Mouse (Mus musculus) urinary bladder, adult 18-20 months (tissue): Measurements from ENCODE around the gene Btg1.

Experiments used
- DNase-seq, 2 experiments: peaks; one replicate each; pipeline ENCODE4 v3.0.0; 2022; ENCODE audit warnings: low spot score in 2 of 2, mixed read lengths in 2 of 2

The Btg1 gene

DNA sequence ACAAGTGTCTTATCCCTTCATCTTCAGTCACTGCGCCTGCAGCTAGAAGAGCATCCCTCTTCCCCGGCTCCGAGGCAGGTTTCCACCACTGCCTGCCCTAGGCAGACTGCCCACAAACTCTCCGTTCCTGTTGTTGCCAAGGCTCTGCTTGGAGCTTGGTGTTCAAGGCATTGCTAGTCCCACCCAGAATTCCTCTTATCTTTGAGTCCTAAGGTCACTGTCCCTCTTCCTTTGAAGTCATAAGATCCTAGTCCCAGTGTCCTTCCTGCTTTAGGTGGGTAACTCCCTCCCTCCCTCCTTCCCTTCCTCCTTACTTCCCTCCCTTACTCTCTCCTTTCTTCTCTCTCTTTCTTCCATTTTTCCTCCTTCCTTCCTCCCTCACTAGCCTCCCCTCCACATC, 46.2 kb downstream of the Btg1 start:
- no peak for DNase-seq

GRCm38 (mm10) chr10:96663739-96664430, 47.1 kb downstream of the Btg1 start:
- no peak for DNase-seq
